Mouse (Mus musculus) c-Kit-positive CD71-positive TER-119-positive erythroid progenitor cells, embryonic 14.5 days (primary cell): Measurements from ENCODE around the gene Gng12.

Source experiments
- DNase-seq: peaks from one replicate; pipeline ENCODE4 v3.0.0-alpha.2; 2013; ENCODE audit warnings: low spot score

Gene Gng12

GRCm38 (mm10) chr6:67056108-67056888 lies 160.1 kb downstream of the Gng12 start:
- no peak for DNase-seq

DNA sequence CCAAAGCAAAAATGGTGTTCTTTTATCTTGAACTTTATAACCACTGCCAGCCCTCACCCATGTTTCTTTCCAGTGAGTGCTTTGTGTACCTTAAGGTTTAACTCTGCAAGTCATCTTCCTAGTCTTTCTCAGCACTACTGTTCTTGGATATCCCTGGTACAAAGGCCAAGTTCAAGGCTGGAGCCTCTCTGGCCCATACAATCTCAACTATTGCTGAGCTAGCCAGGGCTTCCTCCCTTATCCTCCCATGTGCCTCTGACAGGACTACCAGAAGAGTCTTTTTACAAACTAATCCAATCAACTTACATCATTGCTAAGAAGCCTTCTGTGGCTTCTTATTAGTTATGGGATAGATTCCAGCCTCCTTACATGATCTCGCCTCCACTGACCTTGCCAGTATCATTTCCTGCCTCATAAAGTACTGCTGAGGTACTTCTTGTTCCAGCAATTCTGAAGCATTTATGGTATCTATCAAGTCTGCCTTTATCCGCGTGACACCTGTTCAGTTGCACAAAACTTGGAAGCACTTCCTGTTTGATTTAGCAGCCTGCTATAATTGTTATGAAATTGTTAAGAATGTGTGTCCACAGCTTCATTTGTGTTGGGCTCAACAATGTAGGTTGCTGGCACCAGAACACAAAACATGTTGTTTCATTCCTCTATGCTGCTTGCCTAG lies 160.8 kb downstream of the Gng12 start:
- no peak for DNase-seq

GRCm38 (mm10) chr6:67057574-67057973 lies 161.4 kb downstream of the Gng12 start:
- DNase-seq = no peak

GRCm38 (mm10) chr6:67057991-67058696 lies 161.9 kb downstream of the Gng12 start:
- peak; percentile 85 for DNase-seq

DNA sequence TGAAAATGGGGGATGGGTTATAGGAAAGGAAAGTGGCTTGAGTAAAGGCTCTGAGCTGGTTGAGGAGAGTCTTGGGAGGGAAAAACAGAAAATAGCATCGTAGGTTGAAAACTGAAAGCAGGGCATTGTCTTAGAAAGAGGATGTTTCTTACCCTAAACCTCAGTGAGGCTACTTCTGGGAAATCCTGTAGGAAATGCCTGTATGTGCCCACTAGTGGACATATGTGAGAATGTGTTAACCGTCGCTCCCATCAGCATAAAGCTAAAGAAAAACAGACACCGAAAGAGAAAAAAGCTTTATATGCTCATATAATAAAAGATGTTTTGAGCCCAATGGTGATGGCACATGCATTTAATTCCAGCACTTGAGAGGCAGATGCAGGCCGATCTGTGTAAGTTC lies 163.9 kb downstream of the Gng12 start:
- DNase-seq = no peak

GRCm38 (mm10) chr6:67069219-67069762 lies 173.1 kb downstream of the Gng12 start:
- no peak for DNase-seq

DNA sequence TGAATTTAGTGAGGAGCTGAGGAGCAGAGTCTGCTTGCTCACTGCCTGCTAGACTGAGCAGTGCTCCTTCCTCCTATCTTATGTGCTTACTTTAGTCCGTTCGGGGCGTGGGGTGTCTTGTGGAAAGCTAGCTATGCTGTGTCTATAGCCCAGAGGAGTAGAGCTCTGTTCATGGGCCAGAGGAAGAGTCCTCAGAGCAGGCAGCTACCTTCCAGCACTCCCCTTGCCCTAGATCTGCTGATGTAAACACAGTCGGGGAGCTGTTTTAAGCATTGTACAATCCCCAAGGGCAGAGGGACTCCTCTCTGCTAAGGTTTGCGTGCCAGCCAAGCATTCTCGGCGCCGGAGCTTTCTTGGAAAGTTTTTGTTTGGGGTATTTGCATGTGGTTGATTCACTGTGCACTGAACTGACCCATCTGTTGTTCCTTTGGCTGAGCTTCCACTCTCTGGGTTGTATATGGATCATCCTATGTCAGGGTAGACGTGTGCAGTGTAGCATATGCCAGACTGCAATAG lies 173.7 kb downstream of the Gng12 start:
- no peak for DNase-seq
